Mouse (Mus musculus): ENCODE measurements at regions not wholly inside any gene's neighbourhood (a gene's known extent, or its start where the extent isn't known, plus 50 kb on each side); places are given as distances from the start of the nearest gene placed in this dataset.

DNA sequence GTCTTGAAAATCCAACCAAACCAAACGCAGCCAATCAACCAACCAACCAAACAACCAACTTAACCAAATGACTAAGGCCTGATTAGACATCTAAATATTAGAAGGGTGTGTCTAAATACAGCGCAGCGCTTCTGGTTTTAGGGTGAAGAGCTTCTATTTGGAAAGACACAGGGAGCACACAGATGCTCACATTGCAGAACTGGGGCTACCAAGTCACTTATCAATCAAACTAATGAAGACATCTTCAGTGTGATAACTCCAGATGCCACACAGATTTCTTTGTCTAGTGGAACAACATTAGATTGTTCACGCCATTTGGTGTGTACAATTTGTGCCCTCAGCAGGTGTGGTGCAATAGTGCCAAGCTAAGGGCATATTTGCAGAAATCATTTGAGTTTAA, 76.6 kb upstream of the Cwc22 start:
- TF ChIP-seq CTCF (IDR thresholded peaks at IDR 0.05; ENCODE audit: borderline replicate concordance, control insufficient read depth, extremely low read depth, insufficient read depth, low read length, poor library complexity) (no peak), POLR2A (IDR thresholded peaks at IDR 0.05; ENCODE audit: control insufficient read depth, extremely low read depth, insufficient read depth, low read length, poor library complexity) (no peak)

Data from thymus, adult 2 months (tissue).